Mouse (Mus musculus) neural tube, embryonic 12.5 days (tissue): ENCODE measurements around the gene Olfr3. TPM values are rescaled to one million over a fixed set of nuclear protein-coding genes. Genes with fewer than 3 reads are reported as not detected.

Experiments used
- ATAC-seq: fragments of 200-750 bp; cut with Nextera tagmentation; 2 replicates; pipeline ENCODE4 v1.8.0; 2017; ENCODE audit warnings: low read depth, mild to moderate bottlenecking, moderate TSS enrichment, moderate library complexity; ENCODE audit not compliant: low FRiP score
- H3K27ac ChIP-seq: fragments of 300-500 bp; sonication (generic); 2 replicates; pipeline ENCODE4 v1.5.1; 2016
- H3K27me3 ChIP-seq: fragments of 300-500 bp; sonication (generic); replicated peaks from 2 replicates; pipeline ENCODE4 v1.6.1; 2016; ENCODE audit warnings: mild to moderate bottlenecking
- H3K36me3 ChIP-seq: fragments of 300-500 bp; sonication (generic); 2 replicates; pipeline ENCODE4 v1.6.1; 2016; ENCODE audit warnings: mild to moderate bottlenecking
- H3K4me1 ChIP-seq: fragments of 300-500 bp; sonication (generic); 2 replicates; pipeline ENCODE4 v1.6.1; 2016
- H3K4me2 ChIP-seq: fragments of 300-500 bp; sonication (generic); replicated peaks from 2 replicates; pipeline ENCODE4 v1.6.1; 2016; ENCODE audit warnings: mild to moderate bottlenecking
- H3K4me3 ChIP-seq: fragments of 300-500 bp; sonication (generic); 2 replicates; pipeline ENCODE4 v1.5.1; 2016
- H3K9ac ChIP-seq: fragments of 300-500 bp; sonication (generic); 2 replicates; pipeline ENCODE4 v1.6.1; 2016; ENCODE audit warnings: mild to moderate bottlenecking
- H3K9me3 ChIP-seq: fragments of 300-500 bp; sonication (generic); 2 replicates; pipeline ENCODE4 v1.6.1; 2016; ENCODE audit warnings: mild to moderate bottlenecking
- WGBS: fragments of 180-500 bp; shearing (Covaris S2); methylation state at CpG from one replicate; pipeline ENCODE4 v1.1.7; 2016; 5-methylcytosine and 5-hydroxymethylcytosine counted together
- polyA plus RNA-seq: library from polyadenylated mRNA; unstranded; fragments of >200 nt; fragmentation: Nextera tagmentation; extraction: Ambion mirVana; gene quantifications from 2 replicates; pipeline ENCODE4 v1.2.1, GENCODE M21; 2016

Gene Olfr3
- polyA plus RNA-seq: not detected in 2 replicates

GRCm38 (mm10) chr2:36816932-36817331 is at the start of gene Olfr3:
Gene Olfr3 (minus strand): TSS chr2:36817032.
- Histone ChIP-seq H3K36me3 (no peaks in the 10 kb centered on the region), H3K4me3 (no peak within 1 kb of the TSS), H3K4me1 (no peaks in the 10 kb centered on the region), H3K27ac (no peak within 1 kb of the TSS), H3K9me3 (peaks cover 27% of the 10 kb centered on the region), H3K27me3 (no peaks in the 10 kb centered on the region), H3K4me2 (no peak within 1 kb of the TSS), H3K9ac (no peak within 1 kb of the TSS)
- no peak for ATAC-seq
- WGBS: 80% methylated on average over 1 of the region's 1 CpGs

GRCm38 (mm10) chr2:36862560-36862959 is 45.7 kb upstream of the Olfr3 start, which contains the start of gene Olfr351:
Gene Olfr351 (minus strand): TSS chr2:36862660.
- Histone ChIP-seq H3K4me1 (no peaks in the 10 kb centered on the region), H3K4me2 (no peak within 1 kb of the TSS), H3K27me3 (no peaks in the 10 kb centered on the region), H3K9ac (no peak within 1 kb of the TSS), H3K4me3 (no peak within 1 kb of the TSS), H3K9me3 (peaks cover 23% of the 10 kb centered on the region; the same call in 1 of the 2 replicates), H3K27ac (no peak within 1 kb of the TSS), H3K36me3 (no peaks in the 10 kb centered on the region)
- 76% methylated on average over 1 of the region's 1 CpGs for WGBS
- ATAC-seq: no peak

- H3K9me3 ChIP-seq: peaks cover 15% of the 10 kb centered on the region
- H3K4me1 ChIP-seq: no peaks in the 10 kb centered on the region
- no peak for ATAC-seq
- H3K27me3 ChIP-seq: no peaks in the 10 kb centered on the region
- no peaks in the 10 kb centered on the region for H3K36me3 ChIP-seq
- no peak within 1 kb of the TSS for H3K4me2 ChIP-seq
- no peak within 1 kb of the TSS for H3K4me3 ChIP-seq
- no peak within 1 kb of the TSS for H3K9ac ChIP-seq
- no peak within 1 kb of the TSS for H3K27ac ChIP-seq
- 82% methylated on average over 1 of the region's 1 CpGs for WGBS
Measured at GRCm38 (mm10) chr2:36846010-36846409, 29.2 kb upstream of the Olfr3 start, which contains the start of gene Olfr350. Gene Olfr350 (plus strand): TSS chr2:36846310.

- H3K27me3 ChIP-seq: no peaks in the 10 kb centered on the region
- H3K36me3 ChIP-seq: no peaks in the 10 kb centered on the region
- WGBS: 85% methylated on average over 2 of the region's 2 CpGs
- no peak within 1 kb of the TSS for H3K4me2 ChIP-seq
- no peaks in the 10 kb centered on the region for H3K4me1 ChIP-seq
- H3K4me3 ChIP-seq: no peak within 1 kb of the TSS
- H3K9me3 ChIP-seq: peaks cover 36% of the 10 kb centered on the region
- H3K27ac ChIP-seq: no peak within 1 kb of the TSS
- H3K9ac ChIP-seq: no peak within 1 kb of the TSS
- ATAC-seq: no peak
Measured at GRCm38 (mm10) chr2:36790238-36790637, 26.6 kb downstream of the Olfr3 start, which contains the start of gene Olfr50. Gene Olfr50 (plus strand): TSS chr2:36790538.

GRCm38 (mm10) chr2:36783976-36784375 is 32.9 kb downstream of the Olfr3 start, which contains the start of gene Olfr348:
Gene Olfr348 (plus strand): TSS chr2:36784276.
- H3K4me1 ChIP-seq: no peaks in the 10 kb centered on the region
- WGBS: 80% methylated on average over 2 of the region's 2 CpGs

More at GRCm38 (mm10) chr2:36783976-36784375, 32.9 kb downstream of the Olfr3 start, which contains the start of gene Olfr348:
- H3K36me3 ChIP-seq: no peaks in the 10 kb centered on the region
- ATAC-seq: no peak
- no peaks in the 10 kb centered on the region for H3K27me3 ChIP-seq
- H3K9me3 ChIP-seq: peaks cover 15% of the 10 kb centered on the region
- no peak within 1 kb of the TSS for H3K9ac ChIP-seq
- H3K27ac ChIP-seq: no peak within 1 kb of the TSS
- no peak within 1 kb of the TSS for H3K4me2 ChIP-seq
- H3K4me3 ChIP-seq: no peak within 1 kb of the TSS

Other genes with a start within 250 kb of the Olfr3 start
- gene Olfr345, start 177.0 kb downstream of the Olfr3 start, polyA plus RNA-seq: not detected in 2 replicates
- not detected in 2 replicates for gene Olfr346, start 131.2 kb downstream of the Olfr3 start, polyA plus RNA-seq
- gene Olfr347, start 85.1 kb downstream of the Olfr3 start, polyA plus RNA-seq: not detected in 2 replicates
- gene Olfr348, start 32.8 kb downstream of the Olfr3 start, polyA plus RNA-seq: not detected in 2 replicates
- not detected in 2 replicates for gene Olfr50, start 26.5 kb downstream of the Olfr3 start, polyA plus RNA-seq
- gene Olfr350, start 29.3 kb upstream of the Olfr3 start, polyA plus RNA-seq: not detected in 2 replicates
- not detected in 2 replicates for gene Olfr351, start 45.6 kb upstream of the Olfr3 start, polyA plus RNA-seq
- not detected in 2 replicates for gene Olfr352, start 51.4 kb upstream of the Olfr3 start, polyA plus RNA-seq
- not detected in 2 replicates for gene Olfr353, start 75.9 kb upstream of the Olfr3 start, polyA plus RNA-seq
- gene Olfr354, start 88.6 kb upstream of the Olfr3 start, polyA plus RNA-seq: not detected in 2 replicates
- gene Olfr355, start 111.9 kb upstream of the Olfr3 start, polyA plus RNA-seq: not detected in 2 replicates
- not detected in 2 replicates for gene Olfr356, start 120.1 kb upstream of the Olfr3 start, polyA plus RNA-seq
- not detected in 2 replicates for gene Olfr357, start 176.8 kb upstream of the Olfr3 start, polyA plus RNA-seq
- gene Olfr358, start 192.3 kb upstream of the Olfr3 start, polyA plus RNA-seq: not detected in 2 replicates
- not detected in 2 replicates for gene Olfr360, start 248.7 kb upstream of the Olfr3 start, polyA plus RNA-seq